Mouse (Mus musculus) MEL (cell line): ENCODE measurements around the gene Mrpl2.
A peak's percentile ranks its signal among the peaks of the same experiment; 100 is the strongest.

Experiments used
- CTCF ChIP-seq, 3 experiments: IDR thresholded peaks in 2 of 3; conservative IDR thresholded peaks in 1 of 3; 2 replicates each; pipeline ENCODE4 v1.5.1; 2011 to 2012; ENCODE audit warnings: low read length in 3 of 3, low read depth in 2 of 3, mild to moderate bottlenecking in 2 of 3, improper control_type of control experiment in 1 of 3, inconsistent platforms in 1 of 3, mixed read lengths in 1 of 3, moderate library complexity in 1 of 3; ENCODE audit not compliant: control insufficient read depth in 1 of 3, insufficient read depth in 1 of 3, poor library complexity in 1 of 3, severe bottlenecking in 1 of 3
- GATA1 ChIP-seq: IDR thresholded peaks from 2 replicates; pipeline ENCODE4 v1.6.1; 2011; ENCODE audit warnings: low read depth, low read length, improper control_type of control experiment
- MAX ChIP-seq: IDR thresholded peaks from 2 replicates; pipeline ENCODE4 v1.6.1; 2011; ENCODE audit warnings: low read length, improper control_type of control experiment
- MXI1 ChIP-seq: IDR thresholded peaks from 2 replicates; pipeline ENCODE4 v1.6.1; 2011; ENCODE audit warnings: mild to moderate bottlenecking, low read depth, low read length, improper control_type of control experiment
- POLR2A ChIP-seq, 2 experiments: IDR thresholded peaks; 2 replicates each; pipeline ENCODE4 v1.6.1; 2011 to 2012; ENCODE audit warnings: low read length in 2 of 2, mild to moderate bottlenecking in 2 of 2, control low read depth in 1 of 2, improper control_type of control experiment in 1 of 2, low read depth in 1 of 2, moderate library complexity in 1 of 2; ENCODE audit not compliant: control insufficient read depth in 1 of 2, insufficient read depth in 1 of 2, poor library complexity in 1 of 2
- RAD21 ChIP-seq: IDR thresholded peaks from 2 replicates; pipeline ENCODE4 v1.6.1; 2011; ENCODE audit warnings: mild to moderate bottlenecking, low read depth, low read length, improper control_type of control experiment
- TAL1 ChIP-seq: IDR thresholded peaks from 2 replicates; pipeline ENCODE4 v1.6.1; 2012; ENCODE audit warnings: mild to moderate bottlenecking, inconsistent platforms, low read length, moderate library complexity, mixed read lengths
- TCF12 ChIP-seq: IDR thresholded peaks from 2 replicates; pipeline ENCODE4 v1.6.1; 2014; ENCODE audit warnings: low read depth, mild to moderate bottlenecking, inconsistent platforms, low read length, improper control_type of control experiment, moderate library complexity

DNA sequence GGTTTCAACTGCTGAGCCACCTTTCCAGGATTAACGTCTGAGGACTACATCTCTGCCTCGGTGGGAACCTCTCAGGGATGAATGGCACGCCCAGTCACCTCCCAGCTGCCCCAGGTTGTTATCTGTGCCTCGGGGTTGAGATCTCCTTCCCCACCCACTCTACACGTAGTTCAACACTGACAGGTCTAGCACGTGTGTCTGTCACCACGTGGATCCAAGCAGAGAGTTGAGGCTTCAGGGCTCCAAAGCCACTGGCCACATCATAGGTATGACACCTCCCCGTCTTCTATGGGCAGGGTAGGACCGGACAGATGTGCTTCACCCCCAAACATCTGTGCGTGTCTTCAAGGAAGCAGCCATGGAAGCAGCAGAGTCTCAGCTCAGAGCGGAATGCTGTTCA, 48.1 kb upstream of the Mrpl2 start:
- TF ChIP-seq CTCF (IDR thresholded peaks at IDR 0.05 in 2 of 3, conservative IDR thresholded peaks at IDR 0.05 in 1 of 3; ENCODE audit: control insufficient read depth in 1 of 3, insufficient read depth in 1 of 3, low read depth in 2 of 3, low read length in 3 of 3, poor library complexity in 1 of 3, severe bottlenecking in 1 of 3), result no peak
- no peak for TF ChIP-seq RAD21
- TF ChIP-seq POLR2A (IDR thresholded peaks at IDR 0.05; ENCODE audit: control insufficient read depth in 1 of 2, insufficient read depth in 1 of 2, low read depth in 1 of 2, low read length in 2 of 2, poor library complexity in 1 of 2), result no peak
- no peak for TF ChIP-seq GATA1
- no peak for TF ChIP-seq TAL1
- TF ChIP-seq TCF12, result no peak
- peak; percentile 76 for TF ChIP-seq MXI1
- TF ChIP-seq MAX, result peak; percentile 69
